Mouse (Mus musculus): Measurements from ENCODE around the gene Rps6ka1.
A peak's percentile ranks its signal among the peaks of the same experiment; 100 is the strongest.
"Not testable (repeated sequence)": the region's sequence is repeated elsewhere in the genome, so short reads cannot be mapped to it uniquely, and the experiment has no call there.

The Rps6ka1 gene

DNA sequence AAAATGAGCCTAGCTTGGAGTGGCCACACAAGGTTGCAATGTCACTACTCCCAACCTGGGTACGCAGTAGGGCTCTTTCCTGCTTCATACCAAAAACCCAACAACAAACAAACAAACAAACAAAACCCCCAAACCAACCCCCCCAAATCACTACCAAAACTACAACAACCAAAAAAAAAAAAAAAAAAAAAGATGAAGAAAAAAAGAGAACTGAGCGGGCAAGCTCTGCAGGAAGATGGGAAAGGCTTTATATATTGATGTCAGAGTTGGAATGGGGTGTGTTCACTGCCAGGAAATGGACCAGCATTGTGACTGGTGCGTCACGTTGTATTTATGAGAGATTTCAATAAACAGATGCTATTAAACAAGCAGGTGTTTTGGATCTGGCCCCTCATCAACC, 33.0 kb downstream of the Rps6ka1 start:
- DNase-seq, result no peak

DNA sequence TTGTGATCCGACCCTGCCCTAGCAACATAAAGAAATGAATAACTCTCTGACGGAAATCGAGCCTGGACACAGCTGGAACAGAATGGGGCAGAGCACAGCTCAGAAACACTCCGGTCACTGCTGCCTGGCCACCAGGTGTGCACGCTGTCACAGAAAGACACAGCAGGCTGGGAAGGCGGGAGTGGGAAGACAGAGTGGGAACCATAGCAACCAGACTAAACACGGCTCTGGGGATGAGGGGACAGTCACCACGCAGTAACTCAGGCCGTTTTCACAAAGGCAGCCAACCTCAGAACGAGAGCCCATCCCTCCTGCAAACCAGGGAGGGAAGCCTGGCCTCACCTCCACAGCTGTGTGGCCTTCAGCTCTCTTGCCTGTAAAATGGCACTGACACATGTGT, 34.0 kb downstream of the Rps6ka1 start:
- no peak for DNase-seq

DNA sequence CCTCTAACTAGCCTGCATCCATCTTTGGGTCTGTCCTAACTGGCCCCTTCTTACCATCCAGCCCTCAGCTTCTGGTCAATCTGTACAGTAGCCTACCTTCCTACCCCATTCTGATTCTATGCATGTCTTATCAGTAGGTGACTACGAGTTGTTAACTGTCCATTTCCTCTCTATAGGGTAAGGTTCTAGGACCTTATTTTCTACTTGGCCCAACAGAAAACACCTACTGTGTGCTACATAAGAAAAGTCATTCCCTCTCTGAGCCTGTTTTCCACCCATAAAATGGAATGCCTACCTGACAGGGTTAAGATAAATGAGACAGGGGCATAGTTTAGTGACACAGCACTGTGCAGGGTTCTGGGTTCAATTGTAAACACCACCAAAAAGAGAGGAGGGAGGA, 41.0 kb downstream of the Rps6ka1 start:
- no peak for DNase-seq

DNA sequence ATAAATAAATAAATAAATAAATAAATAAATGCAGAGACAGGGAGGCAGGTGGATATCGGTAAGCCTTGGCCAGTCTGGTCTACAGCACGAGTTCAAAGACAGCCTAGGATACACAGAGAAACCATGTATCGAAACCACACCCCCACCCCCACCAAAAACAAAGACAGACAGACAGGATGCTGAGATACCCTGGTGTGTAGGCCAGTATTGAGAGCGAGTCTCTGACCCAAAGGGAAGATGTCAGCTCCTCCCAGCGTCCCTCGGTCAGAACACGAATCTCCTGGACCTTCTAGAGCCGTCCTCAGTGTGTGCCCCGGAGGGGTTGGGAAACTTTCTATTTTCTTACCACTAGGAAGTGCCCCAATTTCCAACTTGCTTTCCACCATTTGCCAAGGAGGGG, 42.5 kb downstream of the Rps6ka1 start:
- no peak for DNase-seq

DNA sequence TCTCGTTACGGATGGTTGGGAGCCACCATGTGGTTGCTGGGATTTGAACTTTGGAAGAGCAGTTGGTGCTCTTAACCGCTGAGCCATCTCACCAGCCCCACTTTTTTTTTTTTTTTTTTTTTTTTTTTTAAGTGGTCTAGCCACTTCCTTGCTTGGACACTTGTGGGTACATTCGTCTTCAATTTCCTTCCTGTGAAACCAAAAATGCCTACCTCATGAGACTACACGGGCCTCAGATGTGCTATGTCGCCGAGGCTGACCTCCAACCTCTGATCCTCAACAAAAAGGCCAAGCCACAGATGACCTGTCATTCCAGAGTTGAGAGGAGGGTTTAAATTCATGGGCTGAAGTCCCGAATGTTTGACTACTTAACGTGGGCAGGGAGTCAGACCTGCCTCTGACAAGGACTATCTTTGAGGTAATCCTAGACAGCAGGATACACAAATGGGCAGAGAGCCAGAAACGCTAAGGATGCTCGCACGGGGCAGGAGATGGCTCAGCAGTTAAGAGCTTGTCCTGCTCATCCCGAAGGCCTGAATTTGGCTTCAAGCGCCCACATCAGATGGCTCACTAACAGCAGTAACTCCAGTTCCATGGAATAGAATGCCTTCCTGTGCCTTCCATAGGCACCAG, 43.3 kb downstream of the Rps6ka1 start:
- no peak for DNase-seq

DNA sequence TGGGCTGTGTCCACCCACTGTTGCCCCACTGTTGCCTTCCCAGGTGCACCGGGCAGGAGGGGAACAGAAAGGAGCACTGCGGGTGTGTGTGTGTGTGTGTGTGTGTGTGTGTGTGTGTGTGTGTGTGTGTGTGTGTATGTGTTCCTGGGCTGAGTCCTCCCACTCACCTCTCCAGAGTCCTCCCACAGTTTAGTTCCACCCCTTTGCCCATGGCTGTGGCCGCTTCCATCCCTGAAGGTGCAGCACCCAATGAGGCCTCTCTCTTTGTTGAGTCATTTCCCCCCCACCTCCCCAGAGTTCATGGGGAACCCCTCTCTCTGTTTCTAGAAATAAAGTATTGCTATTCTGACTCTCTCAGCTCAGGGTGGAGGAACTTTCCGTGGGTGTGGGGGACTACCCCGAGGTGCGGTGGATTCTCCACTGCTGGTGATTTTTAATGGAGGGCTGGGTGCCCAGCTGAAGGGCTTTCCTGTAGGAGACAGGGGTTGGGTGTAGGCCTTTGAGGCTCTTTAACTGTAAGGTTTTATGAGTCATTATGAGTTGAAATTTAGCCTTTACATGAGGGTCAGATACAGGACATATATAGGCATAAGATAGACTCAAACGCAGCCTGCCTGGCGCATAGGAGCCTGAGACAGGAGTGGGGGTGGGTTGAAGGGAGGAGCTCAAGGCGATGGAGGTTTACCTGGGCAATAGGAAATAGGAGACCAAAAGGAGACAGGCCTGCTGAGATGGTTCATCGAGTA, 44.4 kb downstream of the Rps6ka1 start:
- DNase-seq, result no peak

DNA sequence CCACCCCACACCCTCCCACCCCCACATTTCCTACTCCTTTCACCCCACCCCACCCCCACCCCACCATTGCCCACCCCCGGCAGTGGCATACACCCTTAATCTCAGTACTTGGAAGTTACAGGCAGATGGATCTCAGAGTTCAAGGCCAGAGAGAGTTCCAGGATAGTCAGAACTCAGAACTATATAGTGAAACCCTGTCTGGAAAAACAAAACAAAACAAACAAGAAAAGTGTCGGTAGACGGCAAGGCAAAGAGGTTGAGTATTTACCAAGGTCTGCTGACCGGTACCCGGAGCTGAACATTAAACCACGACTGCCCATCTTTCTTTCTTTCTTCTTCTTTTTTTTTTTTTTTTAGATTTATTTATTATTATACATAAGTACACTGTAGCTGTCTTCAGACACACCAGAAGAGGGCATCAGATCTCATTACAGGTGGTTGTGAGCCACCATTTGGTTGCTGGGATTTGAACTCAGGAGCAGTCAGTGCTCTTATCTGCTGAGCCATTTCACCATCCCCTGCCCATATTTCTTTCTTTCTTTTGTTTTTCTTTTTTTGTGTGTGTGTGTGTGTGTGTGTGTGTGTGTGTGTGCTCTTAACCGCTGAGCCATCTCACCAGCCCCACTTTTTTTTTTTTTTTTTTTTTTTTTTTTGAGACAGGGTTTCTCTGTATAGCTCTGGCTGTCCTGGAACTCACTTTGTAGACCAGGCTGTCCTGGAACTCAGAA, 45.7 kb downstream of the Rps6ka1 start:
- DNase-seq, result not testable (repeated sequence)

DNA sequence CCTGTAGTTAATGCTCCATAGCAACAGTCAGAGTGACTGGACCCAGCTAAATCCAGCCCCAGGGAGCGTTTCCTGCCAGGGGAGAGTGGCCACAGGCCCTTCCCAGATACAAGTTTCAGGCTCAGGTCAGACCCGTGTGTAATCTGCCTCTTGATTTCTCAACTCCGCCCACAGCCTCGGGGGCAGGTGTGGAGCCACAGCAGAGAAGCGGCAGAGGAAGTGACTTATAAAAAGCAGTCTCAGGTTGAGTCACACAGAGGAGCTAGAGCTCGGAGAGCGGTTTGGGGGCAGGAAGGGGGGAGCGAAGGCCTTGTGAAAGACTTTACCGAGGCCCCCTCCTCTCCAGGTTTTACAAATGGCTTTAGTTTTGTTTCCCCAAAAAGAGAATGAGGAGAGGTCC, 46.6 kb downstream of the Rps6ka1 start:
- no peak for DNase-seq

DNA sequence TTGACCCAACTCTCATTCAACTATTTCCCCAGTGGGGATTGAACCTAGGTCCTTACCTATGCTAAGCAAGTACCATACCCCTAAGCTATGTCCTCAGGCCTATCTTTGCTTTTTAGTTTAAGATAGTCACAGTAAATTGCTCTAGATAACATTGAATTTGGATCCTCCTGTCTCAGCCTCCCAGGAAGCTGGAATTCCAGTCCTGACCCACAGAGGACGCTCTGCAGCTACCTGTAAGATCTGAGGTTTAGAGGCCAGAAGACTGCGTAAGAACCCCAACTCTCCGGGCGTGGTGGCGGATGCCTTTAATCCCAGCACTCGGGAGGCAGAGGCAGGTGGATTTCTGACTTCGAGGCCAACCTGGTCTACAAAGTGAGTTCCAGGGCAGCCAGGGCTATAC, 47.1 kb downstream of the Rps6ka1 start:
- no peak for DNase-seq

DNA sequence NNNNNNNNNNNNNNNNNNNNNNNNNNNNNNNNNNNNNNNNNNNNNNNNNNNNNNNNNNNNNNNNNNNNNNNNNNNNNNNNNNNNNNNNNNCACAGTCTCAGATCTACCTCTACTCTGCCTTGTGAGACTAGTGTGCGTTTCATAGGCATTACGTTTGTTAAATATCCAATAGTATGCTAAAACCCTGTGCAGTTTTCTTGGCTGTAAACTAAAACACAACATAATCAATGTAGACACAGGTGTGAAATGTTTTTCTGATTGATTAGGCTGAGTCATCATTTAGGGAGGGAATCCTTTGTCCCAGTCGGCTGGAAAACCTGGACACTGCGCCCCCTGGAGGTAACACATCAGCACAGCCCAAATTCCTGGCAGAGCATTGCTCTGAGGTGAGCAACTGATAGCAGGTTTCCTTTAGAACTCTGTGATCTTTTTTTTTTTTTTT, 48.2 kb downstream of the Rps6ka1 start:
- DNase-seq, result no peak

DNA sequence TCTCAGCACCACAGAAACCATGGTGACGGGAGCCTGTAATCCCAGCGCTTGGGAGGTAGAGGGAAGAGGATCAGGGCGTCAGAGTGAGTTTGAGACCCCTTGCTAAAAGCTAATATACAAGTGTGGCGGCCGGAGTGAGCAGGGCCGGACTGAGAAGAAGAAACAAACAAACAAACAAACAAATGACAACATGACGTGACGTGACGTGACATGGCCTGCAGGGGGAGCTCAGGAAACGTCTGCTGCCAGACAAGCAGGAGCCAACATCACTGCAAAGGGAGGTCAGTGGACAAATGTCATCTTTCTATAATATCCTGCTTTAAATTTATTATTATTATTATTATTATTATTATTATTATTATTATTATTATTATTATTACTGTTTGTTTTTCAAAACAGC, 51.0 kb downstream of the Rps6ka1 start:
- peak; percentile 30 for DNase-seq

DNA sequence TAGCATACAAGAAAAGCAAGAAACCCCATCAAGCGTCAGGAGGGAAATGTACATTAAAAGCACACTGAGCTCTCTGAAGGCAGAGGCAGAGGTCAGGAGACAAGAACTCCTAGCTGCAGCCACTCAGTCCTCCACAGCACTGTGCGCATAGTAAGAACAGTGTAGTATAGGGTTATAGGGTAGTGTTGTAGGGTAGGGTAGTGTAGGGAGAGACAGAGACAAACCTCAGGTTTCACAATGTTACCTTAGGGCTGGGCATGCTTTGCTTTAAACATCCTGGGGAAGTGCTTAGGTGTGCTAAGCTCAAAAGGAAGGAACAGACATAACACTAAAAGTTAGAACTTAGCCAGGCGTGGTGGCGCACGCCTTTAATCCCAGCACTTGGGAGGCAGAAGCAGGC, 52.4 kb downstream of the Rps6ka1 start:
- no peak for DNase-seq

DNA sequence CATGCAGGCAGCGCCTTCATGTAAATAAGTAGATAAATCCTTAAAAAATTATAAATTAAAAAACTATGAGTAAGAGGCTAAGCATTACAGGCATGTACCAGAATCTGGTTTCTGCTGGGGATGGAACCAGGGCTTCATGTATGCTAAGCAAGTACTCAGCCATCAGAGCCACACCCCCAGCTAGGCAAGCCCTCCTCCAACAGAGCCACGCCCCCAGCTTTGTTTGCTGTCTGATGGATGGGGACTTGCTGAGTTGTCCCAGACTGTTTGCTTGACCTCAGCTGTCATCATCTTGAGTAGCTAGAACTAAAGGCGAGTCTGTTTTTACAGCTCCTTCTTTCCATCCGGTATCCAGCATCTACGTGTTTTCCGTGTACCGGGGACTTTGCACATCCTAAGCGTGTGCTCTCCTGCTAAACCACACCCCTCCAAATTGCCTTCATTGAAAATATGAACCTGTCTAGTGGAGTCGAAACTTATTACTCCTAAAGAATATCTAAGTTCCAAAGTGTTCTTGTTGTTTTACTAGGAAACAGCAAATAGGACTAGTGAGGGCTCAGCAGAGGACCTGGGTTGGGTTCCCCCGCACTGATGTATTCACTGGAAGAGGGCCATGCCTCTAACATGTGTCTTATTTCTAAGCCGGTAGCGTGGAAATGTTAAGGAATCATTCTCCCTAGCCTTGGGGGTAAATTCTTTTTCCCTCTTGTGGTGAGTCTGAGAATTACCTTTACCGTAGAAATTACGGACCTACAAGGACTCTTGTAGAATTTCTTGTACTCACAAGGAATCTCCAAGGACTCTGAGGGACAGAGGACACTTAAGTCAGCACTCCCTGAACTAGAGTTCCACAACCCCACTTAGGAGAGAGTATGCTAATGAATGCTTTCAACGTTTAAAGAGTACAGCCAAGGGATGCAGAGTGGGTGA, 54.4 kb downstream of the Rps6ka1 start:
- peak; percentile 41 for DNase-seq

DNA sequence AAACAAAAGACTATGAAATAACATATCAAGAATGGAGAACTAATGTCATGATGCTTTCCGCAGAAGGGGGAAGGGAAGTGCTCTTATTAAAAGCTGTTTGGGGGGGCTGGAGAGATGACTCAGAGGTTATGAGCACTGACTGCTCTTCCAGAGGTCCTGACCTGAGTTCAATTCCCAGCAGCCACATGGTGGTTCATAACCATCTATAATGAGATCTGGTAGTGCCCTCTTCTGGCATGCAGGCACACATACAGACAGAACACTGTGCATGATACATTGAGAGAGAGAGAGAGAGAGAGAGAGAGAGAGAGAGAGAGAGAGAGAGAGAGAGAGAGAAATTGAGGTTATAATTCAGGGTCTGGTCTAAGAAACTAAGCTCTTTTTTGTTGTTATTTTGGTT, 57.1 kb downstream of the Rps6ka1 start:
- no peak for DNase-seq

DNA sequence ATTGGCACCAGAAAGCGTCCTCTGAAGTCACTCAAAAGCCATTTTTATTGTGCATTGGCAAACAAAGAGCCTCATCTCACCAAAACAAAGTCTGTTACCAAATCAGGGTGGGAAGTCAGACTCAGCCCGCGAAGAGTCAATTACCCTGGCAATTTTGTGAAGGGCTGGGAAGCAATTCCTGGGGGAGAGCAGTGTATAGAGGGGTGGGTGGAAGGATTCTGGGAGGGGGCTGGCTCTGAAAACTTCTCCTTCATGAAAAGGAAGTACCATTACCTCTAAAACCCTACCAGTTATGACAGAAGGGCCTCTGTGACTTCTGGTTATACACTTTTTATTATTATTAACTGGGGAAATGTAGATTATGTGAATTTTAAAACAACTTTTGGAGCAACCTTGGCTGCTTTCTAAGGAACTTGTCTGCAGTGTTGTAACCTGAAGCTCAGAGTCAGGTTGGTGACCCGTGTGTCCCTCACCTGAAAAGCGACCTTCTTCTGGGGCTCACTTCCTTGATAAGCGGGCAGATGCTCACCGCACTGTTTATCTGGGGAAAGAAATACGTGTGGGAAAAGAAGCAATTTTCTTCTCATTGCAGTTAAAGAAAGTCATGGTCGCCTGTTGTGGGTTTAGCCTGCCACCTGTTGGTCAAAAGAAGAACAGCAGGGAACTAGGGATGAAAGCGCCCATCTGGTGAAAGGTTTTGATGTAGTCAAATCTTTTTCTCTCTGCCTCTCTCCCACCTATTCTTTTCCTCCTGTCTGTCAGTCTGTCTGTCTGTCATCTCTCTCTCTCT, 58.1 kb downstream of the Rps6ka1 start:
- DNase-seq, result peak; percentile 84

DNA sequence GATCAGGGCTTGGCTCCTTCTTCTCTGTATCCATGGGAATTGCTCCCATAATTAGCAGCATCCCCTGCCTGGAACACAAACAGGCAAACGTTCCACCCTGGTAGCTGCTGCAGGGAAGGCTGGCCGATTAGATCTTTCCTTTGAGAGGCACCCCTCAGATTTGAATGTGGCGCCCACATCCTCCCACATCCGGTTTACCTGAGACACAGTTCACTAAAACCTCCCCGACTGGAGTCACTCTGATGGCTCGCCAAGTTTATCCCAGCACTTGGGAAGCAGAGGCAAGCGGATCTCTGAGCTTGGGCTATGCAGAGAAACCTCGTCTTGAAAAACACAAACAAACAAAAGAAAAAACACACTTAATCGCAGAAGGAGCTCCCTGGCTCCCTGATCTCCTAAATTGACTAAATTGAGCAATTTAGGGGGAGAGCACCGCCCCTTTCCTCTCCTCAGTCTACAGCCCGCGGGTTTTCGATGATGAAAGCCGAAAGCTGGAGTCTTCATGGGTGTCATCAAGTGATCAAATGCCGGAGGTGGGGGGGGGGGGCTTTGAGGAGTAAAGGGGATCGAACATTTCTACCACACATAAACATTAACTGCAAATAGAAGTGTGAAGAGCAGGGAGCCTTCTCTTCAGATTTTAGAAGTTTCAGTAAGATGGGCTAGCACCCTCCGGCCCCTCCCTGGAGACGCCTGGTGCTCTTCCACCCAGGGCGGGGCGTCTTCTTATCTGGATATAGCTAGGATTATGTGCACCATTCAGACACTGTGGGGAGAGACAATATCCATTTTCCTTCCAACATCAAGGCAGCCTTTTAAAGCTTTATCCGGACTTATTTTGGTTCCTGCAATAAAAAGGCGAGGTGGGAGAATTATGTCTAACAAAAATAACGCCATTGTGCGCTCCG, 59.5 kb downstream of the Rps6ka1 start:
- no peak for DNase-seq

DNA sequence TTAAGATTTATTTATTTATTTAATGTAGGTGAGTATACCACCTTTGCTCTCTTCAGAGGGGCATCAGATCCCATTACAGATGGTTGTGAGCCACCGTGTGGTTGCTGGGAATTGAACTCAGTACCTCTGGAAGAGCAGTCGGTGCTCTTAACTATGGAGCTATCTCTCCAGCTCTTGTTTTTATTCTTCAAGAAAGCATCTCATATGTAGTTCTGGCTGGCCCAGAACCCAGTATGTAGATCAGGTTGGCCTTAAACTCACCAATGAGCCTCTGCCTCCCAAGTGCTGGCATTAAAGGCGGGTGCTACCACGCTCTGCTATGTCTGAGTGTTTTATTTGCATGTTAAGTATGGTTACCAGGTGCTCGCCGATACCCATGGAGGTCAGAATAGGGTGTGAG, 60.2 kb downstream of the Rps6ka1 start:
- DNase-seq, result no peak

DNA sequence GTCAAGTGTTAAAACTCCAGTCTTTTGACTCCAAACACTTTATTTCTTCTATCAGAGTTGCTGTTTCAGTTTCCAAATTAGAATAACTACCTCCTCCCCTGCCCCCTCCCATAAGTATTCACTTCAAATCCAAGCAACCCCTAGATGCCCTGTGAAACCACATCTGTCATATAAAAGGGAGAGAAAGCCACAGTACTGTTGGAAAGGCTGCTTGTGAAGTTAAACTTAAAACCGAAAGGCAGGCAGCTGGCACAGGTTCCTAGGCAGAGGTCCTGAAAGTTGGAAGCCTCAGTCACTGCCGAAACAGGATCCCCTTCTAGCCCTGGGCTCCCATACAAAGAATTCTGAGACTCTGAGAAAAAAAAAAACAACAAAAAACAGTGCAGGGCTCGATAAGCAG, 61.9 kb downstream of the Rps6ka1 start:
- DNase-seq, result peak; percentile 17

DNA sequence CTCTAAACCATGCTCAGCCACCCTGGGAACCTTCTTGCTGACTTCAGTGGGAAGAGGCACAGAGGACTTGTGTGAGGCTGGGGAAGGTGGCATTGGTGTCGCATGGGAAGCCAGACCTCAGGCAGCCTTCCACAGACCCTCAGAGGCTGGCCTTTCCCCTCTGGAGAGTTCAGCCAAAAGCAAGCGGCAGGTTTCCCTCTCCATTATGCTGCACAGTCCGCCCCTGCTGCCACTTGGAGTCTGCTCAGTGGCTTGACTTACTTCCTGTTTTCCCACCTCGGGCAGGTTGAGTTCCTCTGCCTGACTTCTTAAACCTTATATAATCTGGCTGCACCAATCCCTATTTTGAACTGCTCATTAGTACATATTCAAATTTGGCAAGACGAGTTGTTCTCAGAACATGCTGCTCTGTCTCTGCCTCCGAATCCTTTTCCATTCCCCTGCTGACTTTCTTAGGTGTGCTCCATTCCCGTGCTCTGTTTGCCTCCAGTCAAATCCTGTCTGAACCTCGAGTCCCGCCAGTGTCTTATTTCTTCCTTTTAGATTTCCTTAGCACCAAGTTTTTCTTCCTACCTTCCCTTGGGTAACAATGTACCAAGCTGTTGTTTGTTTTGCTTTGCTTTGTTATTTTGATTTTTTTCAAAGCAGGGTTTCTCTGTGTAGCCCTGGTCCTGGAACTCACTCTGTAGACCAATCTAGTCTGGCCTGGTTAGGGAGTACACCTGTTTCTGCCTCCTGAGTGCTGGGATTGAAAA, 66.6 kb downstream of the Rps6ka1 start:
- peak; percentile 39 for DNase-seq

DNA sequence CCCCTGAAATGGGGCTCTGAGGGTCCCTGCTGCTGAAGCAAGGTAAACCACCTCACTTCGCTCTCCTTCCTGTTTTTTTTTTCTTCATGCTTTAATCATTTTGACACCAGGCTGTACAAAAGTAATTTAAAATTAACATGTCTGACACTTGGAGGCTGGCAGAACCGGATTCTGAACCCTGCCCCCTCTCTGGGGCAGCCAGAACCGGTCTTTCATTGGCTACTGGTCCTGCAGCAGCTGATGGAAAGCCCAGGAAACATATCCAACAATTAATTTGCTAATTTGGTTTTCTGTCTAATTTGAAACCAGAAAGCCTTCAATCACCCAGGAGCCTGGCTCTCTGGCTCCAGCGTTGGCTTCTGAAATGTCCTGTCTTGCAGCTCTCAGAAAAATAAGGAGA, 67.4 kb downstream of the Rps6ka1 start:
- DNase-seq, result peak; percentile 30

Data from kidney, postnatal 14 days (tissue).